Mouse (Mus musculus): ENCODE results near the gene 5730522E02Rik.

DNA sequence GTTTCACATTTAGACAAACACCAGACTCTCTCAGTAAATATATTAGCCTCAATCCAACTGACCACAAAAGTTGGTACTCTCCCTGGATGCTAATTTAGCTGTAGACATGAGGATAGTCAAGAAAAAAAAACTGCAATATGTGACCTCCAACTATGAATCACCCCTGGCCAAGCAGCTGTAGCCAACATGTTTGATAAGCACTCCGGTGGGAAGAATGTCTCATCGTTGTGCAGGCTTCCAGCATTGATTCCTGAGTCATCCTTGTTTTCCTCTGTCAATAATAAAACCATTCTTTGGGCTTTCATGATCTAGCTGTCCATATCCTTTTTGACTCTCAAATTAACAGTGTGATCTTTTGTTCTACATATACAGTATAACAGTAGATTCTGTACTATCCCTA lies 308.9 kb downstream of the 5730522E02Rik start:
- TF ChIP-seq CTCF (IDR thresholded peaks at IDR 0.05 in 2 of 3, conservative IDR thresholded peaks at IDR 0.05 in 1 of 3; ENCODE audit: control insufficient read depth in 1 of 3, insufficient read depth in 1 of 3, low read depth in 2 of 3, low read length in 3 of 3, poor library complexity in 1 of 3, severe bottlenecking in 1 of 3) (no peak), POLR2AphosphoS2 (IDR thresholded peaks at IDR 0.05; ENCODE audit: low read length) (no peak), MYC (IDR thresholded peaks at IDR 0.05; ENCODE audit: low read depth, low read length) (no peak)

All from MEL (cell line).